Mouse (Mus musculus) ES-E14 (cell line): Measurements from ENCODE around the gene Edem1. TPM values are rescaled to one million over a fixed set of nuclear protein-coding genes. Genes with fewer than 3 reads are reported as not detected.

ENCODE experiments used
- DNase-seq: peaks from one replicate; pipeline ENCODE4 v3.0.0-alpha.2; 2013; ENCODE audit warnings: low read depth, low spot score
- H3K27ac ChIP-seq: 2 replicates; pipeline ENCODE4 v1.5.1; 2012; ENCODE audit warnings: low read depth, mild to moderate bottlenecking, low read length, moderate library complexity, mixed read lengths; ENCODE audit not compliant: poor library complexity, insufficient read depth, severe bottlenecking
- H3K36me3 ChIP-seq: 2 replicates; pipeline ENCODE4 v1.6.1; 2012; ENCODE audit warnings: mild to moderate bottlenecking, low read length, moderate library complexity, mixed read lengths; ENCODE audit not compliant: control insufficient read depth, poor library complexity, insufficient read depth, severe bottlenecking
- H3K4me1 ChIP-seq, 2 experiments: fragments of 150-350 bp in 1 of 2; sonication (generic) in 1 of 2; 2 replicates each; pipeline ENCODE4 v1.6.1; 2012; ENCODE audit warnings: low read length in 2 of 2, mild to moderate bottlenecking in 1 of 2, mixed read lengths in 1 of 2; ENCODE audit not compliant: control insufficient read depth in 2 of 2, insufficient read depth in 2 of 2, poor library complexity in 1 of 2
- H3K4me3 ChIP-seq, 2 experiments: fragments of 150-350 bp in 1 of 2; sonication (generic) in 1 of 2; 2 replicates each; pipeline ENCODE4 v1.5.1; 2012; ENCODE audit warnings: low read length in 2 of 2, low read depth in 1 of 2, mild to moderate bottlenecking in 1 of 2, mixed read lengths in 1 of 2; ENCODE audit not compliant: insufficient read depth in 1 of 2, poor library complexity in 1 of 2, severe bottlenecking in 1 of 2
- H3K9ac ChIP-seq: 2 replicates; pipeline ENCODE4 v1.6.1; 2012; ENCODE audit warnings: low read depth, mild to moderate bottlenecking, low read length, mixed read lengths; ENCODE audit not compliant: poor library complexity, insufficient read depth, severe bottlenecking
- H3K9me3 ChIP-seq: fragments of 150-350 bp; sonication (generic); 2 replicates; pipeline ENCODE4 v1.6.1; 2012; ENCODE audit warnings: low read depth, mild to moderate bottlenecking, low read length; ENCODE audit not compliant: control insufficient read depth, insufficient read depth
- CHD2 ChIP-seq: IDR thresholded peaks from 2 replicates; pipeline ENCODE4 v1.6.1; 2014; ENCODE audit warnings: mild to moderate bottlenecking, low read depth, low read length, inconsistent platforms
- HCFC1 ChIP-seq: IDR thresholded peaks from 2 replicates; pipeline ENCODE4 v1.6.1; 2012; ENCODE audit warnings: low read length, inconsistent platforms, borderline replicate concordance; ENCODE audit not compliant: insufficient read depth
- MAFK ChIP-seq: IDR thresholded peaks from 2 replicates; pipeline ENCODE4 v1.6.1; 2014; ENCODE audit warnings: mild to moderate bottlenecking, low read depth, low read length, inconsistent platforms; ENCODE audit not compliant: insufficient read depth
- ZC3H11A ChIP-seq: IDR thresholded peaks from 2 replicates; pipeline ENCODE4 v1.6.1; 2012; ENCODE audit warnings: low read depth, mild to moderate bottlenecking, inconsistent platforms, low read length, borderline replicate concordance
- ZNF384 ChIP-seq: IDR thresholded peaks from 2 replicates; pipeline ENCODE4 v1.6.1; 2012; ENCODE audit warnings: low read depth, low read length, inconsistent platforms
- in situ Hi-C, 2 experiments: fragments of 600-800 bp; cut with MboI; formaldehyde crosslinking; loops; one replicate each; pipeline ENCODE4 v1.15.1; 2025; ENCODE audit warnings: low sequenced_read_pairs in 2 of 2, inconsistent platforms in 1 of 2; ENCODE audit not compliant: unreplicated experiment in 2 of 2
- total RNA-seq: library from RNA; depleted of rRNA; stranded (reverse); fragments of 300-350 nt; gene quantifications from 2 replicates; pipeline ENCODE4 v1.2.3, GENCODE M21; 2012

Edem1 gene
- total RNA-seq, 1 experiment = 29.4 TPM

DNA sequence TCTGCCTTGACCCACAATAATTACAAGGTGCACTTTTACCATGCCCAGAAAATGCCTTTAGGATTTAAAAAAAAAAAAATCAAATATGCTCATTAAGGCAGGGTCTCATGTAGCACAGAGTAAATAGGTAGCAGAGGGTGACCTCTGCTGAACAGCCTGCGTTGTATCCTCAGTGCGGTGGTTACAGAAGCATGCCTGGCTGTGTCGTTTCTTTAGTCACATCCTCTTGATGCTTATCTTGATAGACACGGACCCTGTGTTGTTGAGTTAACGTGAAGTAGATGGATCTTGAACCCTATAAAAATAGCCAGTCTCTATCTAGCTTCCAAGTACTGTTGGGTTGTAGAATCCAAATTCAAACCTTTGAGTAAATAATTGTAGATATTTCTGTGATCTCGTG, 4.5 kb downstream of the Edem1 start:
- no peak for DNase-seq
- peaks cover 2 to 5% of the 10 kb centered on the region in 2 experiments; a peak in 1 of 4 replicates for H3K4me1 ChIP-seq
- TF ChIP-seq CHD2 = no peak
- no peak for TF ChIP-seq ZNF384
- no peak for TF ChIP-seq ZC3H11A
- TF ChIP-seq MAFK = no peak
- no peak for TF ChIP-seq HCFC1
- in situ Hi-C loops = no loop called here
- H3K36me3 ChIP-seq = no peaks in the 10 kb centered on the region; the same call in 1 of the 2 replicates
- no peak overlapping the region for H3K4me3 ChIP-seq
- H3K9me3 ChIP-seq = no peaks in the 10 kb centered on the region
- no peak overlapping the region for H3K9ac ChIP-seq
- H3K27ac ChIP-seq = no peak overlapping the region

DNA sequence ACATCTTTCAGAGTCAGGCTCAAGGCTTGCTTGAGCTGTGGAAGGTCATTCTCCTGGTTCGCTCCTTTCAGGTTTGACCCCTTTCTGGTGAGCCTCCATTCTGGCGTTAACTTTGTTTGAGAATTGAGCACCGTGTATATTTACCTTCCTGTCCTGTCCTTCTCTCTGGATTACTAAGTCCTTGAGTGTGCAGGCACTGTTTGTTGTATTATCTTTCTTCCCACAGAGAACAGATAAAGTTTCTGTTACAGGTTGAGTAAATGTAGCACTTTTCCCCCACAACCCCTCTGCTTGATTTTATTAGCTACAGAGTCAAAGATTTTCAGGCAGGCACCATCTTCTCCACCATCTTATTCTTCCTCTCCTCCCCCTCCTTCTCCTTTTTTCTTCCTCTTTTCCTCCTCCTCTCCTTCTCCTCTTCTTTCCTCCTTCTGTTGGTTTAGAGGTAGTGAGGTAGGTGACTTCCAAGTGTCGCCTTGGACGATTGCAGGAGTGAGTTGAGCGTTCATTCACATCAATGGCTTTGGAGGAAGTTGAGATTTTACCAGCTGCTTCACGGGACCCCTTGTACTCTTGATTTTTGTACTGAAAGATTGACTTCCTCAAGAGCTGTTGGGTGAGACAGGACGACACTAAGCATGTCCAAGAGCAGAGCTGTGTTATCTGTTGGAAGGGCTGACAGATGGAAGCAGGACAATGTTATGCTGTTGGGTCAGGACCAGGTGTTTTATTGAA, 5.7 kb downstream of the Edem1 start:
- H3K4me3 ChIP-seq = no peak overlapping the region
- in situ Hi-C loops = no loop called here

DNA sequence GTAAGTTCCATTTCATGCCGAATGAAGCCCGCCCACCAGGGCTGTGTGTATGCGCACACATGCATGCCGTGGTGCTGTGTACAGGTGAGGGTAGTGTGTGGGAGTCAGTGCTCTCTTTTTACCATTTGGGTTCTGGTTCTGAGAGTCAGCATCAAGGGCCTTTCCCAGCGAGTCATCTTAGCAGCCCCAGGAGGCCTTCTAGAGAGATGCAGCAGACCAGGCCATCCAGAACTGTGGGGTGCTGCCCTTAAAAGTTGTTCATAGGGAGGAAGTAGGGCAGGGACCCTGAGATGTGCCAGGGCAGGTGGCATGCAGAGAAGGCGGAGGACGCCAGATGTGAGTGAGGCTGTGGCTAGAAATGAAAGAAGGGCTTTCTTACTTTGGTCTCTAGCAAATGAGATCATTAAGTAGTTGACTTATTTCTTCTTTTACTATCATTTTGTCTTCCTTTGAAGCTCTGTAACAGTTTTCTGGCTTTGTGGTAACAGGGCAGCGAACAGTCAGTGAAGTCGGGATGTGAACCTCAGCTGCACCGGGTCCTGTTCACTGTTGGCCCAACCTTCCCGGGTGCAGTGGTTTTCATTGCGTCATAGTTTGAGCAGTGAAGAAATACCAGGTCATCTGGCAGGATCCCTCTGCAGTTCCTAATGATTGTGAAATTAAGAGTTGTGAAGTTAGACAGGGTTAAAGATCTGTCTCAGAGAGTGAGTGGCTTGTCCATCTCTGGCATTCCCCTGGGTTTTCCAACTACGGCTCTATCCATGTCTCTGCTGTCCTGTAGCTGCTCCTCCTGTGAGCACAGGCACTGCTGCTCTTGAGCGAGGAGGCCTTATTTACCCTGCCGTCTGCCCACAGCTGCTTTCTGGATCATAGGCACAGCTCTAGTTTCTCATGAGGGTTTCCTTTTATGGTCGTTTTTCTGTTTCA, 7.6 kb downstream of the Edem1 start:
- no peak overlapping the region for H3K9ac ChIP-seq
- 0 out of 4 replicates have a peak, but pooled peaks cover 0 to 2% of the 10 kb centered on the region in 2 experiments for H3K4me1 ChIP-seq
- no peak overlapping the region for H3K27ac ChIP-seq
- in situ Hi-C loops = no loop called here
- no peak for TF ChIP-seq ZC3H11A
- no peak for TF ChIP-seq CHD2
- TF ChIP-seq MAFK = no peak
- TF ChIP-seq ZNF384 = no peak
- no peak for TF ChIP-seq HCFC1
- no peak overlapping the region for H3K4me3 ChIP-seq
- no peak for DNase-seq
- no peaks in the 10 kb centered on the region; the same call in 1 of the 2 replicates for H3K36me3 ChIP-seq
- H3K9me3 ChIP-seq = no peaks in the 10 kb centered on the region

More for the DNA sequence above, 5.7 kb downstream of the Edem1 start:
- peaks cover 2 to 5% of the 10 kb centered on the region in 2 experiments; a peak in 1 of 4 replicates for H3K4me1 ChIP-seq
- no peaks in the 10 kb centered on the region for H3K9me3 ChIP-seq
- no peaks in the 10 kb centered on the region; the same call in 1 of the 2 replicates for H3K36me3 ChIP-seq
- no peak for DNase-seq
- H3K9ac ChIP-seq = no peak overlapping the region
- TF ChIP-seq ZNF384 = no peak
- H3K27ac ChIP-seq = no peak overlapping the region

DNA sequence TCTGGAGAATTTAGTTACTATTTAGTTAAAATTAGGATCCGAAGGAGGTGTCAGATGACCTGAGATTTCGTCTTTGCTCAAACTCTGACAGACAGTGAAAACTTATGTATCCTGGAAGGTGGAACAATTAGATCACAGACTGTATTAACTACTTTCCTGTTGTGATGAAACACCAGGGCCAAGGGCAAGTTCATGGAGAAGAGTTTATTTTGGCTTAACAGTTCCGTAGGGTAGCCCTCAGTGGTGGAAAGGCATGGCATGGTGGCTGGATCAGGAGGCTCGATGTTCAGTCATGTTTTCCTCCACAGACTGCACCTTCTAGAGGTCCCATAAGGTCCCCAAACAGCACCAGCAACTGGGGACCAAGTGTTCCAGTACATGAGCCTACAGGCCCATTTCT, 8.6 kb downstream of the Edem1 start:
- no peaks in the 10 kb centered on the region for H3K9me3 ChIP-seq
- no peak for TF ChIP-seq ZNF384
- TF ChIP-seq ZC3H11A = no peak
- no peak for TF ChIP-seq MAFK
- TF ChIP-seq HCFC1 = no peak
- TF ChIP-seq CHD2 = no peak
- H3K4me3 ChIP-seq = no peak overlapping the region
- H3K27ac ChIP-seq = no peak overlapping the region
- H3K4me1 ChIP-seq = 0 out of 4 replicates have a peak, but pooled peaks cover 0 to 2% of the 10 kb centered on the region in 2 experiments
- in situ Hi-C loops = no loop called here
- DNase-seq = no peak
- no peak overlapping the region for H3K9ac ChIP-seq
- peaks cover 3% of the 10 kb centered on the region; the same call in 1 of the 2 replicates for H3K36me3 ChIP-seq
